Mouse (Mus musculus) adipocyte (in vitro differentiated cells): ENCODE data around the gene Nme2.
"Not testable (repeated sequence)": the region's sequence is repeated elsewhere in the genome, so short reads cannot be mapped to it uniquely, and the experiment has no call there.

ENCODE experiments used
- DNase-seq: peaks from one replicate; pipeline ENCODE4 v3.0.0-alpha.2; 2016; ENCODE audit warnings: low spot score

Gene Nme2

DNA sequence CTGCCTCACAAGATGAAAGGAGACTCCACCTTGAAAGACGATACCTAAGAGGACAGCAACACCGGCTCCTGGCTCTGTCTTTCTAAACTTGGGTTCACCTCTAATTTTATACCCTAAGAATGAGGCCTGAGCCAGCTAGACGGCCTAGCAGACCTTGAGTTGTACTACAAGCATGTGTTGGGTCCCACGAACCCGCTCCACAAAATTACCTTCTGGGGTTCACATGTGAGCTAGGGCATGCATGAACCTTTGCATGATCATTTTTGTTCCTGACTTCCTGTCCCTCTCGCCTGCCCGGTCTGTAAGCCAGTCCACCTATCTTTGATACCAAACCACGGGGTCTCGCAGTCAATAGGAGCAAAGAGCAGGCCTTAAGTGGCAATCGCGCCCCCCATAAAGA, 11.3 kb upstream of the Nme2 start:
- no peak for DNase-seq

DNA sequence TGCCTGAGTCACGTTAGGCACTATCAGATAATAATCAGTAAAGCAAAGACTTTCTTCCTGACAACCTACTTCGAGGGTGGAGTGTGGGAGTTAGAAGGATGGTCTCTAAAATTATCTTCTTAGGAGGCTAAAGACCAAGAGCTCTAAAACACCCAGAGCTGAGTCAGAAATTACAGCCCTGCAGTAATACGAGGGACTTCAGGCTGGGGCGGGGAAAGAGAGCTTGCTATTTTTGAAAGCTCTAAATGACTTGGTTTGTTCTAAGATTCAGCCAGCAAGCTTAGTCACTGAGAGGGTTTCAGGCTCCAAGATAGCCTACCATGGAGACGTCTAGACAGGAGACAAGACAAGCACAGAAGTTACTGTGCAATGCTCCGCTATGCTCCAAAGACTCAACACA, 9.3 kb upstream of the Nme2 start:
- no peak for DNase-seq

DNA sequence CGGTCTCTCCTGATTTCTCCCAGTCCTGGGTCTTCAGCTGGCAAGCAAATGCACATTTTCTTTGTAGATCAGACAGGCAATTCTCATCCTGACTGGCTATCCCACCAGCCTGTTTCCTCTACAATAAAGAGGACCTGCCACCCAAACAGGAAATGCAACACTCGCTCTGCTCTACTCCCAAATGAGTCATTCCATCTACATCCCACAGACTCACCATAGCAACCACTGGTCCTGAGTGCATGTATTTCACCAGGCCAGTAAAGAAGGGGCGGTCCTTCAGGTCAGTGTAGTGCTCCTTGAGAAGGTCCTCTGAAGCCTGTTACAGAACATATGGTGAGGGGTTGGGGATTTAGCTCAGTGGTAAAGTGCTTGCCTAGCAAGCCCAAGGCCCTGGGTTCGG, 7.0 kb upstream of the Nme2 start:
- no peak for DNase-seq

DNA sequence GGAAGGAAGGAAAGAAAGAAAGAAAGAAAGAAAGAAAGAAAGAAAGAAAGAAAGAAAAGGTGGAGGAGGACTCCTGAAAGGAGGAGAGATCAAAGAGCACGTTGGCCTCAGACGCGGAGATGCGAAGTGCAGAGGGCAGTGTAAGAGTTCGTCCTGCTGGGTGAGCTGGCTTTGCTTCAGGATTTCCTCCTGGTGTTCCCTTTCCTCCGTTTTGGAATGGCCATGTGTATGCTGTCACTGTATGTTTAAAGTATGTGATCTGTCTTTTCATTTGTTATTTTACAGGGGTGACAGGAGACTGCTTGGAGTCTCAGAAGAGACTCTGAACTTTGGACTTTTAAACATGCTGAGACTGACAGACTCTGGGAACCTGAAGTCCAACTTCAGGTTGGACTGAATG, 5.4 kb upstream of the Nme2 start:
- no peak for DNase-seq

DNA sequence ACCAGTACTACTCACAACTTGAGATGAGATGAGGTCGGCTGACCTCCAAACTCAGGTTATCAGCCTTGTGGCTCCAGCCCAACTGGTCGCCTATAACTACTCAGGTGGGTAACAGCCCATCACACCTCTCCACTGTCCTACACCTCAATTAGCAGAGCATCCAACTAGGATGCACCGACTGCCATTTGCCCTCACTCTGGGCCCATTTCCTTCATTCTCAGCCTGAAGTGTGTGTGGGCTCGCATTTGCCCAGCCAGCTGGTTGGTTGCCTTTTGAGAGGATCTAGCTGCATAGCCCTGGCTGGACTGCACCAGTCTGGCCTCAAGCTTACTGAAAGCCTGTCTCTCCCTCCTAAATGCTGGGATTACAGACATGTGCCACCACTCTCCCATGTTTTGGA, 1.7 kb upstream of the Nme2 start:
- no peak for DNase-seq

DNA sequence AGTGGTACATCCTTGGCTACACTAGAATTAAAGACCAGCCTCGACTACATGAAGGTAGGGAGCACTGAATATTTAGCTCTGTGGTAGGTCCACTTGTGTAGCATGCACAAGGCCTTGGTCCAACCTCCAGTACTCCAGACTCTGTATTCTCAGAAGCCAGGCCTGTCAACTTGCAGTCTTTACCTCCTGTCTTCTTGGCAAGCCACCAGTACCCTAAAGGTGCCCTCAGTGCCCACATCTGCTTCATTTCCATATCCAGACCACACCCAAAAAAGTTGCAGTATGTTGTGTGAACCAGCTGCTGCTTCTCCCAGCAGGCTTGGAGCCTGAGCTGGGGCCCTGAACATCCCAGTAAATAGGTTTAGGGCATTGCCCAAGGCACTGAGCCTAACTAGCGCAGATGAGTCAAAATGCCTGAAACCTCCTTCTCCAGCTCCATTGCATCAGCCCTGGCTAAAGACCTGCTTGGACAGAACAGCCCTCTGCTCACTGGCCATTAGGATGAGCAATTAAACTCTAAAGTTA, 1.0 kb upstream of the Nme2 start:
- peak; percentile 37 for DNase-seq

DNA sequence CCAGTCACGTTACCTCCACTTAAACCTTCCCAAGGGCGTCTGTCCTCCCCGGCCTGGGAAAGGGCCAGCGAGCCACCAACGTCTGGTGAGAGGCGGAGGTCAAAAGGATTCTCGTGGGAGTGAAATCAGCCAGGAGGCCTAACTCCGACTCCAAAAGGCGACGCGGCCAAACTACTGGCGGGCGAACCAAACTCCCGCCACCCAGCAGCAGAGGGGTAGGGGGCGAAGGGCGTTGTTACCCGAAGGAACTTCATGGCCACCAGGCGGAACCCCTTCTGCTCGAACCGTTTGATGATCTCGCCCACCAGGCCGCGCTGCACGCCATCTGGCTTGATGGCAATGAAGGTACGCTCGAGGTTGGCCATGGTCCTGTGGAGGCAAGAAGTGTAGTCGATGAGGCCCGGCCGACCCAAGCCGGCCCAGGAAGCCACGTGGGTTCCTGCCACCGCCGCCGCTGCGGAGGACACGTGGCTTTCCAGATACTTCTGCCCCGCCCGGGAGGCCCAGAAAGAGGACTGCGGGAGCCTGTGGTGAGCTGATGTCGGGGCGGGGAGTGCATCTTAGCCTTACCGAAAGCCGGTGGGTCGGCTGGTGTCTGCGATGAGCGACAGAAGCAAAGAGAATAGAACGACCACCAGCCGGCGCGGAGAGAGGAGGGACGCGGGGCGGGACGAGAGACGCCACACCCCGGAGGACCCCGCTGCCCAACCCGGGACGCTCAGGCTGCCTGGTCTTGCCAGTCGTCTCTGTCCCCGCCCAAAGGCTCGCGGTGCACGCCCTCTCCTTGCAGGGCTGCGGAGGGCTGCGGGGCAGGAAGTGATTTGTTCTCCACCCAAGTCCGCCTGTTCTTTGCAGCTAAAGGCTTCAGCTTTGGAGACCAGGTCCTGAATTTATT, 556 bp downstream of the Nme2 start:
- peak; percentile 86 for DNase-seq

DNA sequence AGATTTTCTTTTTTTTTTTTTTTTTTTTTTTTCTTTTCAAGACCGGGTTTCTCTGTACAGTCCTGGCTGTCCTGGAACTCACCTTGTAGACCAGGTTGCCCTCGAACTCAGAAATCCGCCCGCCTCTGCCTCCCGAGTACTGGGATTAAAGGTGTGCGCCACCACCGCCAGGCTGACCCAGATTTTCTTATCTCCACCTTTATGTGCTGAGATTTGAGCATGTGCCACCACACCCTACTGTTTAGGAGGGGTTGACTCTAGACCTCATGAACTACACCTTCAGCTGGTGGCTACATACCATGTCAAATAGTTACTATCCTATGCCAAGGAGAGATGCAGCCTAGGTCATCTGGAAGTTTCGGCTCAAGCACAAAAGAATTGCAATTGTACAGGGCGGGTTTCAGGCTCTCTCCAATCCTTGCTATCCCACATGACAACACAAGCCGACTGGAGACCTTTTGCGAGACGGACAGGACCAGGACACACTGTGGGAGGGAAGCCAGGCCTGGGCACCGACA, 1.3 kb downstream of the Nme2 start:
- DNase-seq = no peak

DNA sequence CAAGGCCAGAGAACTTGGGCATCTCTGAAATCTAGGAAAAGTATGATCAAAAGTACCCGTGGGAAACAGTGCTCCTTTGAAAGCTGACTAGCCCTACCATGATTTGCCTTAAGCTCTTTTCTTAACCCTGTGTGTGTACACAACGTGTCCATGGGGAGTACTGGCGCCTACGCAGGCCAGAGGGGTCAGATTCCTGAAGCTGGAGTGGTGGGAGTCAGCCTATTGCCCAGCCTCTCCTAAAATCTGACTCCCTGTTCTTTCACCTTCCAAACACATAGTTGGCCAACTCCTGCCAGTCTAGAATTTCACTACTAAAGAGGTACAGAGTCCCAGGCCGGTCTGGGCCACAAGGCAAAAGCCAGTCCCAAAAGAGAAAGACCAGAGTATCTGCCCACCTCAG, 3.7 kb downstream of the Nme2 start:
- DNase-seq = no peak

DNA sequence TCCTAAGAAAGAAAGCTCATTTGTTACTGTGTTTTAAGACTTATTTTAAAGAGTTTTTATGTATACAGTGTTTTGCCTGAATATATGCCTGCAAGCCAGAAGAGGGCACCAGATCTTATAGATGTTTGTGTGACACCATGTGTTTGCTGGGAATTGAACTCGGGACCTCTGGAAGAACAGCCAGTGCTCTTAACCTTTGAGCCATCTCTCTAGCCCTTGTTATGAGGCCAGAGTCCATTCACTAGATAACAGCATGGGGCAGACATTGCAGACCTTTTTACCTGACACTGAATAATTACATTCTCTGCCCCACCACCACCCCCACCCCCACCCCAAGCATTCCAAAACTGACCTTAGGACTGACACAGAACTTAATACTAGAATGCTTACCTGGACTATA, 6.0 kb downstream of the Nme2 start:
- DNase-seq = no peak

DNA sequence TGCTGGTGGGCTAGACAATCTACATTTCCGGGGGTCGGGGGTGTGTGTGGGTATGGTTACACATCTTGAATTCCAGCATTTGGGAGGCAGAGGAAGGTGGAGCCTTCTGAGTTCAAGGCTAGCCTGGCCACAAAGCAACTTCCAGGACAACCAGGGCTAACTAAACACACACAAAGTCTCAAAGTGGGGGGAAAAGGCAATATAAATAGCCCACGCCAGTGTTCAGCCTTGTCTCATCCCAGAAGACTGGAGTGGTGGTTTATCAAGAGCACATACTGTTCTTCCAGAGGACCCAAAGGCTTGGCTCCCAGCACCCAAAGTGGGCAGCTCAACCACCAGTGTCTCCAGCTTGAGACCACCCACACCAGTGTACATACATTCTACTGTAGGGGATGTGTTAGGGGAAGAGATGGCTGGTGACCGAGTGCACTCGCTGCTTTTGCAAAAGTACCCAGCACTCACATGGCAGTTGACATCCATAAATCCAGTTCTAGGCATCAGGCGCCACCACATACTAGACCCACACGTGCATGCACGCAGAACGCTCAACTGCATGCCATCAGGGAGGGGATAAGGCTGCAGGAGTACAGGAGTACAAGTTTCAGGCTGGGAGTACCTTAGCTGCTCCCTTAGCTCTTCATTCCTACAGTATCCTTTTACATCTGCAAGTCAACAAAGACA, 7.0 kb downstream of the Nme2 start:
- DNase-seq = no peak

DNA sequence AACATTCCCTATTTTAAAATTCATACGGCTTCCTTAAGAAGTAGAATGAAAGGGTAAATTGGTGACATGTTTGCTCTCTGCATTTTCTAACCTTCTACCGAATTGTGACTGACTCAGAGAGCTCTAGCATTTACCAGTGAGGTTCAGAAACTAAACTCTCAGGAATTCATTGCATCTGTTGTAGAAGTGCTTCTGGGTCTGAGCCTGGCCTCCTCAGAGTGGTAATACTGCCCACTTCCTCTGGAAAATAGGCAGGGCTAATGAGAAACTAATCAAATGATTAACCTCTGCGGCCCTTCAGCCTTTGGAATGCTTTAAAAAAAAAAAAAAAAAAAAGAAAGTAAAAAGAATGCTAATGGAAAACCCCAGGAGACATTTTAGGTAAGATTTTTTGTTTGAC, 11.1 kb downstream of the Nme2 start:
- no peak for DNase-seq

DNA sequence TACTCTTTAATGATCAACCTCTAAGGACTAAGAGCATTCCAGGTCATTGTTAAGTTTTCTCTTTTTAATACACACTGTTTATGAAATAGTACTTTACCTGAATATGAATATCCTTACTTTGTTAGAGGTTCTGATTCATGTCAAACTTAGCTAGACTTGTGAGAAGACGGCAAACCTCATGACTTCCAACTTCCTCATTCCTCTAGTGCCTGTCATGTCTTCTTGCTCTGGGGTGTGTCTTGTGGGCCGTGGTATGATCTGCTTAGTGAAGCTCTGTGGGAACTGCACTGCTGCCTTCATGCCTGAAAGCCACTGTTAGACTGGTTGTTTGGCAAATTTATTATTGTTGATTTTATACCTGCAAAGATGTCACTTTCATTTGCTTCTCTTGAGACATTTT, 15.2 kb downstream of the Nme2 start:
- DNase-seq = no peak

DNA sequence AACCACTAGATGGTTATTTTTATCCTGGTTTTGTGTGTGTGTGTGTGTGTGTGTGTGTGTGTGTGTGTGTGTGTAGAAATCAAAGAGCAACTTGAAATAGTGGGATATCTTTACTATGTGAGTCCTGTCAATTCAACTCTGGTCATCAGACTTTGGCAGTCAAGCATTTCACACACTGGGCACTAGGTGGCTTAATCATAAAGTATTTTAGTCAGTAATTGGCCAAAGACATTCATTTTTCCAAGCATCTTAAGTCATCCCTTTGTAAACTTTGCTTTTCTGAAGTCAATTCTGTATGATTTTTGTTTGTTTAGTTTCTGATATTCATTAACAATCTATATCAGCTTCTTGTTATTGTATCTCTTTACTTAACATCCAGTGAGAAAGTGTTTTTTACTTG, 27.0 kb downstream of the Nme2 start:
- DNase-seq = peak; percentile 29

DNA sequence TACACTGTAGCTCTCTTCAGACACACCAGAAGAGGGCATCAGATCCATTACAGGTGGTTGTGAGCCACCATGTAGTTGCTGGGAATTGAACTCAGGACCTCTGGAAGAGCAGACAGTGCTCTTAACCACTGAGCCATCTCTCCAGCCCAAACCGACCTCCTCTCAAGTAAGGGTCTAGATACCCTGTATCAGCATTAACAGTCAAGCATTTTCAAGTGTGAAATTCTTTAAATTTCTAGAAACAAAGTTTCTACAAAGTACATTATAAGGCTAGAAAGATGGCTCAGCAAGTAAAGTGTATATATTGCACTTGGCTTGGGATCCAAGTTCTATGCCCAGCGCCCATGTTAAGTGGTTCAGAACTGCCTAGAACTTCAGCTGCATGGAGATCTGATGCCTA, 41.0 kb downstream of the Nme2 start:
- not testable (repeated sequence) for DNase-seq

DNA sequence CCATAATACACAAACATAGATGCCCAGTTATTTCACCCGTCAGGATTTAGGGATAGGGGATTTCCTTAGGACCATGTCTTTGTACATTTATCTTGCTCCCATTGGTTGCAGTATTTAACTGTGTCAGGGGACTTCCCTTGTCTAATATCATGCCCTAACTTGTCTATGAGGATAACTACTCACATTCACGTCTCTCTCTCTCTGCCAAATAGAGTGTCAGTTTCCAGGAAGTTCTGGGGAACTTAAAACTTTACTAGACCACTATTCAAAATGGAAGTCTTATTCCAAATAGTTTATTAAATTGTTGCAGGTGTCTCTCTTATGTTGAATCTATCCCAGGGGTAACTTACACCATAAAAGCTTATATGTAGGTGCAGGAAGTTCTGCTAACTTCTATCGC, 44.5 kb downstream of the Nme2 start:
- no peak for DNase-seq

DNA sequence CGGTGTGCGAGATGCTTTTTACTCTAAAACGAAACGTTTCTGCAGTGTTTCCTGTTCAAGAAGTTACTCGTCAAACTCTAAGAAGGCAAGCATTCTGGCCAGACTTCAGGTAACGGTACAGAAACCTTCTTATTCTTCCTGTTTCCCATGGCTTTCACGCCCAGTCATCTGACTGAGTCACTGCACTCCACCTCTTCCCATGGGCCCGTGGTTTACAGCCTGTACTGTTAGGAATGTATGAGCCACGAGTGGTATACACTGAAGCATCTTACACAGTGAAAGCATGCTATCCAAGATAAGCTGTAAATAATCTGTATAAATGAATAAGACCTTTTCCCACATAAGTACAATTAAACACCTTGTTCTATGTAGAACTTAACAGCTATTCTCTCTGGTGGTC, 47.2 kb downstream of the Nme2 start:
- DNase-seq = no peak

DNA sequence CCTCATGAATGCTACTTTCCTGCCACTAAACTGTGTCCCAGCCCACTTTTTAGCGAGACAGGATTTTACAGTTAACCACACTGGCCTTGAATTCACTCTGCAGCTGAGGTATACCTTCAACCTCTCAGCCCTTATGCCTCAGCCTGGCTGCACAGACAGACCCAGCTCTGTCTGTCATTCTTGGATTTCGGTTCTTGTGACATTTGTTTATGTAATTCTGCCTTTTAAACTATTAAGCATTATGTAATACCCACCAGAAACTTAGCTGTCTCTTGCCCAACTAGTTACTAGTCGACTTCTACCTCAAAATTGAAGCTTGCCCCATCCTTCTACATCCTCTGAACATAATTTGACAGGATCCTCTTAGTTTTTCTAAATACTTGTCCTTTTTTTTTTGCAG, 48.2 kb downstream of the Nme2 start:
- DNase-seq = peak; percentile 58

DNA sequence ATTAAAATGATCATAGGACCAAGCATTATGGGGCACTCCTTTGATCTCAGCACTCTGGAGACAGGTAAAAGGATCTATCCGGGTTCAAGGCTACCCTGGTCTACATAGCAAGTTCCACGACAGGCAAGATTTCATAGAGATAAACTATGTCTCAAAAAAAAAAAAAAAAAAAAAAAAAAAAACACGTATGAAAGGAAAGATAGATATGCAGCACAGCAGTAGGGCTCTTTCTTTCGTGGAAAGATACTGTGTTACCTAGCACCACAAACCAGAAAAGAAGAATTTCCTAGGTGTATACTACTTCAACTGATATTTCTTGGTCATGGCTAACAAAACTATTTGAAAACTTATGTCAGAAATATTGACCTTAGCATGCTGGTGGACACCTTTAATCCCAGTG, 49.2 kb downstream of the Nme2 start:
- DNase-seq = no peak
